Mouse (Mus musculus) embryo, embryonic 10 days (tissue): ENCODE results near the gene Klf9.
"Not testable (repeated sequence)": the region's sequence is repeated elsewhere in the genome, so short reads cannot be mapped to it uniquely, and the experiment has no call there.

Experiments used
- DNase-seq: peaks from one replicate; pipeline ENCODE4 v3.0.0-alpha.2; 2015; ENCODE audit warnings: low spot score

The Klf9 gene

GRCm38 (mm10) chr19:23141391-23142281, 610 bp downstream of the Klf9 start:
- DNase-seq = peak; percentile 30

- DNase-seq = no peak
Observed at GRCm38 (mm10) chr19:23142427-23143073, 1.5 kb downstream of the Klf9 start.

GRCm38 (mm10) chr19:23143074-23143445, 2.0 kb downstream of the Klf9 start:
- DNase-seq = no peak

GRCm38 (mm10) chr19:23143541-23143940, 2.5 kb downstream of the Klf9 start:
- no peak for DNase-seq

- no peak for DNase-seq
Observed at GRCm38 (mm10) chr19:23144031-23144430, 3.0 kb downstream of the Klf9 start.

GRCm38 (mm10) chr19:23145146-23145545, 4.1 kb downstream of the Klf9 start:
- DNase-seq = no peak

GRCm38 (mm10) chr19:23145575-23145974, 4.5 kb downstream of the Klf9 start:
- not testable (repeated sequence) for DNase-seq

GRCm38 (mm10) chr19:23146409-23146861, 5.4 kb downstream of the Klf9 start:
- DNase-seq = no peak

GRCm38 (mm10) chr19:23147026-23147966, 6.3 kb downstream of the Klf9 start:
- peak; percentile 28 for DNase-seq

- no peak for DNase-seq
Observed at GRCm38 (mm10) chr19:23149465-23150410, 8.7 kb downstream of the Klf9 start.

- no peak for DNase-seq
Observed at GRCm38 (mm10) chr19:23150556-23151265, 9.7 kb downstream of the Klf9 start.

GRCm38 (mm10) chr19:23151651-23152070, 10.6 kb downstream of the Klf9 start:
- DNase-seq = peak; percentile 67

GRCm38 (mm10) chr19:23152201-23152640, 11.2 kb downstream of the Klf9 start:
- DNase-seq = no peak

- no peak for DNase-seq
Observed at GRCm38 (mm10) chr19:23152771-23153605, 12.0 kb downstream of the Klf9 start.

GRCm38 (mm10) chr19:23153606-23154127, 12.6 kb downstream of the Klf9 start:
- DNase-seq = no peak

- DNase-seq = no peak
Observed at GRCm38 (mm10) chr19:23159780-23160395, 18.9 kb downstream of the Klf9 start.

- peak; percentile 51 for DNase-seq
Observed at GRCm38 (mm10) chr19:23162387-23162809, 21.4 kb downstream of the Klf9 start.

- no peak for DNase-seq
Observed at GRCm38 (mm10) chr19:23162877-23163276, 21.9 kb downstream of the Klf9 start.
